Mouse (Mus musculus) liver, adult 2 months (tissue): ENCODE data around the gene Slc25a24.

Source experiments
- CTCF ChIP-seq: fragments of 200-500 bp; IDR thresholded peaks from 2 replicates; pipeline ENCODE4 v1.5.1; 2011; ENCODE audit warnings: low read depth, low read length, control low read depth
- POLR2A ChIP-seq: fragments of 200-500 bp; IDR thresholded peaks from 2 replicates; pipeline ENCODE4 v1.6.1; 2011; ENCODE audit warnings: low read length, control low read depth; ENCODE audit not compliant: insufficient read depth; ENCODE audit errors: extremely low read depth

- TF ChIP-seq CTCF = no peak
- TF ChIP-seq POLR2A = no peak
Observed at GRCm38 (mm10) chr3:109178705-109179104, 55.8 kb downstream of the Slc25a24 start.
